Mouse (Mus musculus) kidney, adult 8-10 months (tissue): ENCODE results near the gene Zfp553.

ENCODE experiments used
- DNase-seq, 2 experiments: peaks; one replicate each; pipeline ENCODE4 v3.0.0; 2022

Zfp553 gene

DNA sequence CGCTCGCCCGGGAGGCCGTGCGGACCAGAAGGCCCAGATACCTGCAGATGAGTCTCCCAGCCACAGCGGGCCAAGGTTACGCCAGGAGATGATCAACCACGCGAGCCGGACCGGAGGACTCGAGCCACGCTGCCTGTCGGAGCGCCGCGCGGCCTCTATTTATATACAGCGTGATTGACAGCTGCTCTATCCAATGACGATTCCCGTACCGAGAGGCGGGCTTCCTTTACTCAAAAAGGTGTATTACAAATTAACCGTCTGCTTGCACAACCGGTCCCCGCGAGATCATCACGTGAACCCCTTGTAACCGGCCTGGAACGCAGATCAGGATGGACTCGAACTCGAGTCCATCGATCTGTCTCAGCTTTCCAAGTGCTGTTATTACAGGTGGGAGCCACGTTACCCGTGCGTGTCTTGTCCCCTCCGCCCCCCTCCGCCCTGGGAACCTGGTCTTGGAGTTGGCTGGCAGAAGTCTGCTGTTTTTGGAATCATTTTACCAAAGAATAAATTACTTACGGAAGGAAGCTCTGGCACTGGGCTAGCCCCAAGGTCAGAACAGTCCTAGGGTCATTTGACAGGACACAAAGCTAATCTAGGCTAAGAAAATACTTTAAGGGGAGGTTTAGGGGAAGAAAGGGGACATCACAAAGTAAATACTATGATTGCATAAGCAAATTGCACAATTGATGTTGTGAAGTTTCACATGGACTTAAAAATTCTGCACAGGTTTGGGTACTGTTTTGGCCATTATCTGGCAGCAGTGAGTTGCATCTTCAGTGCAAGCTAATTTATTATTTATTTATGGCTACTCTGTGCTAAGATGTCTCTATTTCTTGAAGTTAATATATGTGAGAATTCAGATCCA, 41.3 kb downstream of the Zfp553 start, which contains the start of gene Sephs2:
TSS of gene Sephs2 (minus strand) at position 131 of the 865 bp plus-strand sequence.
- peak; percentile 97 to 99 for DNase-seq

DNA sequence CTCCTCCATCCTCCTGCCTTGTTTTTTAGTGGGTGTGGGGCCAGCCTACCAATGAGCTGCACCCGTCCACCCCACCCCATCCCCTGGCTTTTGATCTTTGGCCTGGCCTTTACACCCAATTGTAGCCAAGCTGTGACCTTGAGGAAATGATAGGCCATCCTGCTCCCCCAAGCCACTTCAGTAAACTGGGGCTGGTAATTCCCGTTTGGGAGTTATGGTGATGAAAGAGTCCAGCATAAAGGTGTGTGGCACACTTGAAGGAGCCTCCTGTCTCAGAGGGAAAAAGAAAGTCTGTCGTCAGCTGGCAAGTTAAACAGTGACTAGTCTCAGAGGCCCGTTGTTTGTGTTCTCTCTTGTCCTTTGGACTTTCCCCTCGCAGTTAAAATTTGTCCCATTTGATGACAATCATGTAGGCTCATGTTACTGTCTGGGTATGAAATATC, 43.7 kb downstream of the Zfp553 start:
- peak; percentile 78 to 86 for DNase-seq

DNA sequence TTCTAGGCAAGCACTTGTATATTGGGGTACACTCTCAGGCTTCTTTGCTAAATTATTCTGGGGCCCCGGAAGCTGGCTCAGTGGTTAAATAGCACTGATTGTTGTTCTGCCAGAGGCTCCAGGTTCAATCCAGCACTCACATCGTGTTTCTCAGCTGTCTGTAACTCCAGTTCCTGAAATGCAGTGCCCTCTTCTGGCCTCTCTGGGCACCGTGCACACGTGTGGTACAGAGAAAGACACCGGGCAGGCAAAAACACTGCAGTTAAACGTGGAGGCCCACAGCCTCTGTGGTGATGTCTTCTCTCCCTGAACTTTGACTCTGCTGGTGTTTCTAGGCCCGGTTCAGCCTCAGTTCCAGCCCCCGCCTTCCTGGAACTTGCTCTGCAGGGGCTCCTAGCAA, 45.5 kb downstream of the Zfp553 start:
- DNase-seq: peak; percentile 68 to 78

DNA sequence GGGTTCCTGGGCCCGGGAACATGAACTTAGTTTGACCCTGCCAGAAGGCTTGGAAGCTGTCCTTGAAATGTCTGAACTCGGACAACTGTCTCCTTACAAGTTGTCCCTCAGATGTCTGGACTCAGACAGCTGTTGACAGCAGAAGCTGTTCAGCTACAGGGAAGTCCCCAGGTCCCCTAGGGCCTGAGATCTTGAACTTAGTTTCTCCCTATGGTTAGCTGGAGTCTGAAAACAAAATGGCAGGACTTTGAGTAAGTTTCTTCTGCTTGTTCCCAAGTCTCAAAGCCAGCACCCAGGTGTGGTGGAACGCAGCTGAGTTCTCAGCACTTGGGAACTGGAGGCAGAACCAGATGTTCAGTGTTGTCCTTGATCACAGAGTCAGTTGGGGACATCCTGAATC, 47.2 kb downstream of the Zfp553 start:
- no peak for DNase-seq

DNA sequence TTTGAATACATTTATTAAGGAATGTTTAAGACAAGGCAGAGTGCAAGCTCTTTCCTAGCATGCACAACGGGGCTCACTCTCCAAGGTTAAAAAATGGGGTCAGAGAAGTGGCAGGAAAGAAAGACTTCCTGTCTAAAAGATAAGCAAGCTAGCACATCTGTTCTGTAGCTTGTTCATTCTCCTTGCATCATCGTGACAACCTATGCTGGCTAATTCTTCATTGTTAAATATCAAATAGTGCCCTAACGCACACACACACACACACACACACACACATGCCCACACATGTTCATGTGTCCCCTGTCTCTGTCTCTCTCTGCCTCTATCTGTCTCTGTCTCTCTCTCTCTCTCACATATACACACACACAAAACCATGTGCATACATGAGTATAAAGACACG, 48.3 kb downstream of the Zfp553 start:
- no peak for DNase-seq

DNA sequence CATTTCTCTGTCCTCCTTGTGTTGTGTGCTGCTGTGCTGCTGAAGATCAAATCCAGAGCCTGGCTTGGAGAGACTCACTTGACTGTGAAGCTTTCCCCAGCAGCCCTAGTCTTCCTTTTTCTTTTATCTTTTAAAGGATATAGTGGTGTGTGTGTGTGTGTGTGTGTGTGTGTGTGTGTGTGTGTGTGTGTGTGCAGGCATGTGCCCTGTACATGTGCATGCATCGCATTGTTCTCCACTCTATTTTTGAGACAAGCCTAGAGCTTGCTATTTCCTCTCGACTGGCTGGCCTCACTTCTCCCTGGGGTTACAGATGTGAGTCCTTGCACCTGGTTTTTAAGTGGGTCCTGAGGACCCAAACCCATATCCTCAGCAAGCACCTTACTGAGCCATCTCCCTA, 49.3 kb downstream of the Zfp553 start:
- no peak for DNase-seq

DNA sequence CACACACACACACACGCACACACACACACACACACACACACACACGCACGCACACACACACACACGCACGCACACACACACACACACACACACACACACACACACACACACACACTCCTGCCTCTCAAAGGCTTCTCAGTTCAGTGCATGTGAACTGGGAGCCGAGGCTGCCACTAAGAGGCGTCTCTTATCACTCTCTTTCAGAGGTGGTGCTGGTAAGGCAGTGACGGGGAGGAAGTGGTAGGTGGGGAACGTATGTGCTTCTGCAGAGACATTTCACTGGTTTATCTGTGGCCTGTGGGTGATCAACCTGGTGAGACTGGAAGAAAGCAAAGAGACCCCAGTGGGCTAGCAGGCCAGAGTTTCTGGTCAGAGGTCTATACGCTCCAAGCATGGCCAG, 52.3 kb downstream of the Zfp553 start:
- DNase-seq: no peak
